Mouse (Mus musculus): Measurements from ENCODE around the gene Tmprss9. TPM values are rescaled to one million over a fixed set of nuclear protein-coding genes. Genes with fewer than 3 reads are reported as not detected.

Tmprss9 gene
- polyA plus RNA-seq, 1 experiment, result 1.3 TPM

DNA sequence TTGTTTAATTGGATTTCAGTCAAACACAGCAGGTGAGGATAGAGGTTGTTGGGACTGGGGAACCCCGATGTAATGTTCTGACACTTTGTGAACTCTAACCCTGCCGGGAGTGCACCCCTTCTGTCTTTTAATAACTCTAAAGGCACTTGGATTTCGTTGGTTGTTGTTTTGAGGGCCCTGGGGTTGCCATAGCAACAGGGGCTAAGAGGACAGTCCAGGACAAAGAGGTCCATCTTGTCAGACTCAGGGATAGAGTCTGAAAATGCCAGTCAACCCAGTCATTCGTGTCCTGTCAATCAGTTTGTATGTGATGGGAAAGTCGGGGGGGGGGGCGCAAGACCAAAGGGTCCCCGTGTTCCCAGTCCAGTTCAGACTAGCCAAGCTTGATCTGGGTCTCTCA lies 38.8 kb upstream of the Tmprss9 start:
- H3K27me3 ChIP-seq (ENCODE audit: control insufficient read depth, insufficient read depth, low read length), result peaks cover 22% of the 10 kb centered on the region
- no peak overlapping the region for H3K4me3 ChIP-seq (ENCODE audit: low read depth, low read length)
- peaks cover 23% of the 10 kb centered on the region for H3K4me1 ChIP-seq (ENCODE audit: control insufficient read depth, insufficient read depth, insufficient read length, low read length)
- 59% methylated on average over 7 of the region's 7 CpGs for WGBS
- no peak overlapping the region for H3K27ac ChIP-seq (ENCODE audit: insufficient read depth, low read depth, low read length)
- H3K36me3 ChIP-seq (ENCODE audit: control insufficient read depth, insufficient read depth, low read length), result peaks cover 19% of the 10 kb centered on the region
- TF ChIP-seq POLR2A (IDR thresholded peaks at IDR 0.05; ENCODE audit: low read depth, low read length) (no peak), CTCF (IDR thresholded peaks at IDR 0.05; ENCODE audit: extremely low read depth, insufficient read length, insufficient replicate concordance, low read depth, low read length) (no peak)

DNA sequence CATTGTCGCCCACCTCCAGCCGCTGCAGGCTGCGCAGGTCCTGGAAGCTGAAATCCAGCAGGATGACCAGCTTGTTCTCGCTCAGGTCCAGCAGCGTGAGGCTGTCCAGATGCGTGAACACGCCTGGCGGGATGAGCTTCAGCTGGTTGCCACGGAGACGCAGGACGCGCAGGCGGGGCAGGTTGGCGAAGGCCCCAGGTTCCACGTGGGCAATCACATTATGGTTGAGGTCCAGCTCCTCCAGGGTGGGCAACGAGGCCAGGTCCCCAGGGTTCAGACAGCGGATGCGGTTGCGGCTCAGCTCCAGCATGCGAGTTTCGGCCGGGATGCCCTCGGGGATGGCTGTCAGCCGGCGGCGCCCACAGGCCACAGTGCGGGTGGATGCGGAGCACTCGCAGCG lies 36.0 kb upstream of the Tmprss9 start:
- Histone ChIP-seq H3K36me3 (ENCODE audit: control insufficient read depth, insufficient read depth, low read length) (no peaks in the 10 kb centered on the region), H3K27me3 (ENCODE audit: control insufficient read depth, insufficient read depth, low read length) (peaks cover 22% of the 10 kb centered on the region), H3K4me3 (ENCODE audit: low read depth, low read length) (no peak overlapping the region), H3K4me1 (ENCODE audit: control insufficient read depth, insufficient read depth, insufficient read length, low read length) (peaks cover 4% of the 10 kb centered on the region), H3K27ac (ENCODE audit: insufficient read depth, low read depth, low read length) (no peak overlapping the region)
- TF ChIP-seq POLR2A (IDR thresholded peaks at IDR 0.05; ENCODE audit: low read depth, low read length), result no peak
- 46% methylated on average over 30 of the region's 30 CpGs for WGBS

DNA sequence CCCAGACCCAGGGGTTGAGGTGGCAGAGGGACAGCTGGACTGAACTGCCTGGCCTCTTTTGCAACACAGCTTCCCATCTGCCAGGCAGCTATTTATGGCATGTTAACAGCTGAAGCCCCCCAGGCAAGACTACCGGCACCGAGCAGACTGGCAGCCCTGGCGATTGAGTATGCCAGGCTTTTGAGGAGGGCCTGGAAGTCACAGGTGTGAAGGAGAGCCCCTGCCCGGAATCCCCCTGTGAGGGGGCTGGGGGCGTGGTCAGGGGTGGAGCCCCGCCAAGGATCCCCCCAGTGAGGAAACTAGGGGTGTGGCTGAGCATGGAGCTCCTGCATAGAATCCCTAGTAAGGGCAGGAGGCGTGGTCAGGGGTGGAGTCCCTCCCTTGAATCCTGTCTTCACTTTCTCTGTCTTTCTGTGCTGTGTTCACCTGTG lies 34.7 kb upstream of the Tmprss9 start:
- TF ChIP-seq CTCF (IDR thresholded peaks at IDR 0.05; ENCODE audit: extremely low read depth, insufficient read length, insufficient replicate concordance, low read depth, low read length) (no peak), POLR2A (IDR thresholded peaks at IDR 0.05; ENCODE audit: low read depth, low read length) (no peak)
- no peaks in the 10 kb centered on the region for H3K36me3 ChIP-seq (ENCODE audit: control insufficient read depth, insufficient read depth, low read length)
- H3K4me3 ChIP-seq (ENCODE audit: low read depth, low read length), result no peak overlapping the region
- no peaks in the 10 kb centered on the region; the same call in 1 of the 2 replicates for H3K4me1 ChIP-seq (ENCODE audit: control insufficient read depth, insufficient read depth, insufficient read length, low read length)
- no peak overlapping the region for H3K27ac ChIP-seq (ENCODE audit: insufficient read depth, low read depth, low read length)
- H3K27me3 ChIP-seq (ENCODE audit: control insufficient read depth, insufficient read depth, low read length), result peaks cover 22% of the 10 kb centered on the region
- WGBS, result 37% methylated on average over 7 of the region's 7 CpGs

DNA sequence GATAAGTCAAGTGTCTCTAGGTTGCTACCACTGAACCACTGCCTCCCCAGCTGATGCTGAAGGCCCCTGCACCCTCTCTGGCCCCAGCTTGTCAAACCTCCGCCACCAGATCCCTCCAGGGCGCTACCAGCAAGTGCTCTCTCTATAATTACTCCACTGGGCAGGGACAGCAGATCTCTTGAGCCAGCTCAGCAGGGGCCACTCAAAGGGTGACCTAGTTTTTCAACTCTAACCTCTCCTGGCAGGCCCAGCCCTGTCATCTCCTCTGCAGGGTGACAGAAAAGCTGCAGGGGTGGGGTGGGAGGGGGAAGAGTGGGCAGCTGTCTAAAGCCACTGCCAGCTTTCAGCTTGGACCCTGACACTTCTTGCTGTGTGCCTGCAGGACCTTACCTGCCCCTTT lies 33.8 kb upstream of the Tmprss9 start:
- Histone ChIP-seq H3K4me1 (ENCODE audit: control insufficient read depth, insufficient read depth, insufficient read length, low read length) (no peaks in the 10 kb centered on the region; the same call in 1 of the 2 replicates), H3K36me3 (ENCODE audit: control insufficient read depth, insufficient read depth, low read length) (no peaks in the 10 kb centered on the region), H3K4me3 (ENCODE audit: low read depth, low read length) (no peak overlapping the region), H3K27me3 (ENCODE audit: control insufficient read depth, insufficient read depth, low read length) (peaks cover 25% of the 10 kb centered on the region), H3K27ac (ENCODE audit: insufficient read depth, low read depth, low read length) (no peak overlapping the region)
- TF ChIP-seq POLR2A (IDR thresholded peaks at IDR 0.05; ENCODE audit: low read depth, low read length), result no peak
- no peak for TF ChIP-seq CTCF (IDR thresholded peaks at IDR 0.05; ENCODE audit: extremely low read depth, insufficient read length, insufficient replicate concordance, low read depth, low read length)
- WGBS, result 32% methylated on average over 2 of the region's 2 CpGs

DNA sequence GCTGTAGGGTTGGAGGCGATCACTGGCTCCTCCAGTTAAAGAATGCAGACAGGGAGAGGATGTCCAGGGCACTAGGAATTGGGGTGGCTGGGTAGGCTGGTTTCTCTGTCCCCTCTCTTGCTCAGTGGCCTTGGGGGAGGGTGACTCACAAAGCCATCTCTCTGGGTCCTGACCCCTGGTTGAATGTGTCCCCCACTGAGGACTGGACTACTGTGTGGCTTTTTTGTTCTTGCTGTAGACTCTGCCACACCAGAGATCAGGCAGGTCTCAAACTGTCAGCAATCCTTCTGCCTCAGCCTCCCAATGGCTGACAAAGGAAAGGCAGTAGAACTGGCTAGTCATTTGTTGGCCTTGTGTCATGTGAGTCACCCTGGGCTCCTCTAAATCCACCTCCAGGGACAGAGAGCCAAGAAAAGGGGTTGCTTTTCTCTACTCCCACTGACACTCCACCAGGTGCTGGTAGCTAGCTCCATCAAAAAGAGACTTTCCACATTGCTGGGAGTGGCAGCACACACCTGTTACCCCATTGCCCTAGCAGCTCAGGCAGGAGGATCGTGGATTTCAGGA lies 33.2 kb upstream of the Tmprss9 start:
- Histone ChIP-seq H3K4me1 (ENCODE audit: control insufficient read depth, insufficient read depth, insufficient read length, low read length) (no peaks in the 10 kb centered on the region; the same call in 1 of the 2 replicates), H3K4me3 (ENCODE audit: low read depth, low read length) (no peak overlapping the region), H3K27ac (ENCODE audit: insufficient read depth, low read depth, low read length) (no peak overlapping the region), H3K27me3 (ENCODE audit: control insufficient read depth, insufficient read depth, low read length) (peaks cover 31% of the 10 kb centered on the region), H3K36me3 (ENCODE audit: control insufficient read depth, insufficient read depth, low read length) (no peaks in the 10 kb centered on the region)
- TF ChIP-seq CTCF (IDR thresholded peaks at IDR 0.05; ENCODE audit: extremely low read depth, insufficient read length, insufficient replicate concordance, low read depth, low read length) (no peak), POLR2A (IDR thresholded peaks at IDR 0.05; ENCODE audit: low read depth, low read length) (no peak)
- 43% methylated on average over 2 of the region's 2 CpGs for WGBS

DNA sequence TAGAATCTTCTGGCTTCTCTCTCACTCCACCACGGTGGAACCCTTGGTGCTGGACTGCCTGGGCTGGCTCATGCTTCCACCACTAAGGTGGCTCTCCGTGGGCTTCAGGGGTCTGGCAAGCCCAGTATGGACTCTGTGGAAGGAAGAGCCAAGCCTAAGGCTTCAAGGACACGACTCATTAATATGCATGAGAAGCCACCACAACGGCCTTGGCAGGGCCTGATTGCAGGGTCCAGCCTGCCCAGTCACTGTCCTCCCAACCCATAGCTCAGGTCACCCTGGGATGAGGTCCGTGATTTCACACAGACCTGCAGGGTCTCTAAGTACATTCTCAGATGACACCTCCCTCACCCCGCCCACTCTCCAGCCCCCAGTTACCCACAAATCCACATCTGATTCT lies 31.8 kb upstream of the Tmprss9 start:
- no peak overlapping the region for H3K4me3 ChIP-seq (ENCODE audit: low read depth, low read length)
- H3K36me3 ChIP-seq (ENCODE audit: control insufficient read depth, insufficient read depth, low read length), result no peaks in the 10 kb centered on the region
- WGBS, result 56% methylated on average over 6 of the region's 6 CpGs
- H3K27ac ChIP-seq (ENCODE audit: insufficient read depth, low read depth, low read length), result no peak overlapping the region
- no peak for TF ChIP-seq CTCF (IDR thresholded peaks at IDR 0.05; ENCODE audit: extremely low read depth, insufficient read length, insufficient replicate concordance, low read depth, low read length)
- no peak for TF ChIP-seq POLR2A (IDR thresholded peaks at IDR 0.05; ENCODE audit: low read depth, low read length)
- peaks cover 30% of the 10 kb centered on the region for H3K27me3 ChIP-seq (ENCODE audit: control insufficient read depth, insufficient read depth, low read length)
- peaks cover 4% of the 10 kb centered on the region for H3K4me1 ChIP-seq (ENCODE audit: control insufficient read depth, insufficient read depth, insufficient read length, low read length)

DNA sequence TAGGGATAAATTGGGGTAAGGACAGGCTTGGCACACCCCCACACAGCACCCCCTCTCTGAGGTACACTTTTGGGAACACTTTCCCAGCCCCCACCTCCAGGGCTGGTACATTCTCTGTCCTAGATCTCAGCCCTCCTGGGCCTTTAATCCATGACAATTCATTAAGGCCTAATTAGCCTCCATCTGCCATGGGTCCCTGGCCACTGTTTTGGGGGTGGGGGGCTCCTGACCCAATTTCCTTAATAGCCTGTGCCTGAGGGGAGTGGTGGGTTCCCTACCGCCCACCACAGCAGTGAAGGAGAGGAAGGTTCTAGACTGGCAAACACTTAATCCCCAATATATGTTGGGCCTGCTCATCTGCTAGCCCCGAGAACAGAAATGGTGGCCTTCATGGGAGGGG lies 30.0 kb upstream of the Tmprss9 start:
- H3K36me3 ChIP-seq (ENCODE audit: control insufficient read depth, insufficient read depth, low read length), result no peaks in the 10 kb centered on the region
- peaks cover 4% of the 10 kb centered on the region for H3K4me1 ChIP-seq (ENCODE audit: control insufficient read depth, insufficient read depth, insufficient read length, low read length)
- H3K27ac ChIP-seq (ENCODE audit: insufficient read depth, low read depth, low read length), result no peak overlapping the region
- no peak overlapping the region for H3K4me3 ChIP-seq (ENCODE audit: low read depth, low read length)
- 82% methylated on average over 2 of the region's 2 CpGs for WGBS
- peaks cover 21% of the 10 kb centered on the region for H3K27me3 ChIP-seq (ENCODE audit: control insufficient read depth, insufficient read depth, low read length)
- TF ChIP-seq POLR2A (IDR thresholded peaks at IDR 0.05; ENCODE audit: low read depth, low read length), result no peak
- TF ChIP-seq CTCF (IDR thresholded peaks at IDR 0.05; ENCODE audit: extremely low read depth, insufficient read length, insufficient replicate concordance, low read depth, low read length), result no peak
